In genomic region chr17:72157830-72158629, GRCm38 (mm10) we compare ENCODE assay signal across 20 mouse cellular contexts.
DNase-seq lines count a peak whose midpoint lies in the region; ATAC-seq and TF ChIP-seq lines count a peak whose summit lies in the region.
"Had no signal": no experiment of that assay in that cellular context is flagged by ENCODE, and none has a peak within 500 bp of the region (broad histone marks: within the 10 kb centered on the region; RNA-seq: fewer than 3 reads in every experiment).

No protein-coding gene starts in this region.

- H3K79me3 ChIP-seq in C2C12 (ENCODE audit: low read depth): no peaks in the 10 kb centered on the region

- H3K79me2 ChIP-seq in C2C12 (ENCODE audit: control insufficient read depth, insufficient read depth): no peaks in the 10 kb centered on the region

- DNase-seq in frontal cortex, postnatal 10 days (ENCODE audit: low spot score in 2 of 2): no peak
- peak; percentile 28 for DNase-seq in brain, adult 2 months (ENCODE audit: low read depth, low spot score)
- no peak for DNase-seq in layer of hippocampus, adult 9-11 months
- DNase-seq in right cerebral cortex, postnatal 10 days (ENCODE audit: low spot score in 2 of 2): no peak
- DNase-seq: cerebellum, adult 11-12 months; cerebellum, postnatal 14 days; heart, postnatal 4 days; kidney, adult 8-10 months; kidney, postnatal 25 days; lung, adult 18-20 months; lung, postnatal 14 days; right cerebral cortex, postnatal 4 days had no signal

- peak; percentile 64; the same call in 1 of the 2 replicates for ATAC-seq in frontal cortex, adult (ENCODE audit: low TSS enrichment)
- peak; percentile 89 for ATAC-seq in megakaryocyte progenitor cell, adult 5-6 weeks (replicated peaks; ENCODE audit: poor library complexity)
- ATAC-seq: CD4-positive, CD25-positive, alpha-beta regulatory T cell, adult 4 months; forebrain, embryonic 15.5 days had no signal

- no peaks in the 10 kb centered on the region for H3K36me3 ChIP-seq in C2C12 (ENCODE audit: control insufficient read depth, insufficient read depth)
- H3K36me3 ChIP-seq: forebrain, embryonic 15.5 days; heart, embryonic 15.5 days; limb, embryonic 10.5 days had no signal

- no peak overlapping the region for H3K4me3 ChIP-seq in C2C12 (ENCODE audit: insufficient read depth, poor library complexity, severe bottlenecking)
- H3K4me3 ChIP-seq: erythroblast, embryonic 14.5 days; forebrain, embryonic 15.5 days; heart, embryonic 15.5 days; limb, embryonic 10.5 days had no signal

- H3K27me3 ChIP-seq in C2C12 (ENCODE audit: control insufficient read depth, insufficient read depth, insufficient read length): no peaks in the 10 kb centered on the region
- H3K27me3 ChIP-seq: forebrain, embryonic 15.5 days; heart, embryonic 15.5 days had no signal

- TF ChIP-seq CTCF in C2C12 (IDR thresholded peaks at IDR 0.05; ENCODE audit: control insufficient read depth, insufficient read depth, insufficient read length): no peak

- H3ac ChIP-seq in C2C12 (ENCODE audit: control insufficient read depth, insufficient read length, low read depth): no peak overlapping the region

TF ChIP-seq in C2C12, 6 proteins besides CTCF, POLR2A, EP300 and RAD21:
- TF ChIP-seq MYOG (IDR thresholded peaks at IDR 0.05; ENCODE audit: control insufficient read depth, extremely low read depth, insufficient read length) (no peak), CEBPB (IDR thresholded peaks at IDR 0.05; ENCODE audit: low read depth) (peak; percentile 5)
